Mouse (Mus musculus) erythroblast, embryonic 14.5 days (primary cell): ENCODE measurements at regions not wholly inside any gene's neighbourhood (a gene's known extent, or its start where the extent isn't known, plus 50 kb on each side); places are given as distances from the start of the nearest gene placed in this dataset.

Source experiments
- H3K27me3 ChIP-seq: 2 replicates; pipeline ENCODE4 v1.6.1; 2012; ENCODE audit warnings: inconsistent platforms; ENCODE audit not compliant: control insufficient read depth
- H3K36me3 ChIP-seq: 2 replicates; pipeline ENCODE4 v1.6.1; 2012; ENCODE audit warnings: mild to moderate bottlenecking, inconsistent platforms; ENCODE audit not compliant: control insufficient read depth
- H3K4me1 ChIP-seq: 2 replicates; pipeline ENCODE4 v1.6.1; 2012; ENCODE audit warnings: inconsistent platforms; ENCODE audit not compliant: control insufficient read depth
- H3K4me3 ChIP-seq: replicated peaks from 2 replicates; pipeline ENCODE3; 2012; ENCODE audit warnings: moderate library complexity, mild to moderate bottlenecking, inconsistent platforms
- H3K9me3 ChIP-seq: 2 replicates; pipeline ENCODE4 v1.6.1; 2012; ENCODE audit warnings: low read length, inconsistent platforms, mixed read lengths; ENCODE audit not compliant: control insufficient read depth
- GATA1 ChIP-seq: IDR thresholded peaks from 2 replicates; pipeline ENCODE4 v1.6.1; 2012; ENCODE audit warnings: low read length, inconsistent platforms, mixed read lengths
- TAL1 ChIP-seq: IDR thresholded peaks from 3 replicates; pipeline ENCODE4 v1.6.1; 2012; ENCODE audit warnings: low read length, inconsistent platforms, mixed read lengths

GRCm38 (mm10) chr6:117323301-117323700 lies 155.0 kb downstream of the Cxcl12 start:
- H3K4me3 ChIP-seq = no peak overlapping the region
- TF ChIP-seq TAL1 (no peak), GATA1 (no peak)
- no peaks in the 10 kb centered on the region for H3K27me3 ChIP-seq
- no peaks in the 10 kb centered on the region for H3K36me3 ChIP-seq
- 0 out of 2 replicates have a peak, but pooled peaks cover 2% of the 10 kb centered on the region for H3K9me3 ChIP-seq
- no peaks in the 10 kb centered on the region for H3K4me1 ChIP-seq

- TF ChIP-seq GATA1 (no peak), TAL1 (no peak)
- 0 out of 2 replicates have a peak, but pooled peaks cover 2% of the 10 kb centered on the region for H3K9me3 ChIP-seq
- no peaks in the 10 kb centered on the region for H3K36me3 ChIP-seq
- H3K4me1 ChIP-seq = no peaks in the 10 kb centered on the region
- no peak overlapping the region for H3K4me3 ChIP-seq
- no peaks in the 10 kb centered on the region for H3K27me3 ChIP-seq
These were observed 155.5 kb downstream of the Cxcl12 start for GRCm38 (mm10) chr6:117323850-117324249.

GRCm38 (mm10) chr6:117326835-117327775 lies 158.8 kb downstream of the Cxcl12 start:
- TF ChIP-seq TAL1 = no peak
- TF ChIP-seq GATA1 = no peak
- H3K27me3 ChIP-seq = no peaks in the 10 kb centered on the region
- no peaks in the 10 kb centered on the region for H3K4me1 ChIP-seq
- no peak overlapping the region for H3K4me3 ChIP-seq
- H3K36me3 ChIP-seq = no peaks in the 10 kb centered on the region
- peaks cover 2% of the 10 kb centered on the region; the same call in 1 of the 2 replicates for H3K9me3 ChIP-seq

- Histone ChIP-seq H3K27me3 (no peaks in the 10 kb centered on the region), H3K4me1 (no peaks in the 10 kb centered on the region), H3K9me3 (peaks cover 5% of the 10 kb centered on the region; the same call in 1 of the 2 replicates), H3K36me3 (no peaks in the 10 kb centered on the region), H3K4me3 (no peak overlapping the region)
- TF ChIP-seq TAL1 (no peak), GATA1 (no peak)
These were observed 161.0 kb downstream of the Cxcl12 start for GRCm38 (mm10) chr6:117329164-117329939.

GRCm38 (mm10) chr6:117330198-117330597 lies 161.9 kb downstream of the Cxcl12 start:
- Histone ChIP-seq H3K9me3 (peaks cover 7% of the 10 kb centered on the region; the same call in 1 of the 2 replicates), H3K36me3 (no peaks in the 10 kb centered on the region), H3K27me3 (no peaks in the 10 kb centered on the region), H3K4me3 (no peak overlapping the region), H3K4me1 (no peaks in the 10 kb centered on the region)
- TF ChIP-seq TAL1 (no peak), GATA1 (no peak)

- Histone ChIP-seq H3K36me3 (no peaks in the 10 kb centered on the region), H3K9me3 (peaks cover 7% of the 10 kb centered on the region; the same call in 1 of the 2 replicates), H3K4me1 (no peaks in the 10 kb centered on the region), H3K4me3 (no peak overlapping the region), H3K27me3 (no peaks in the 10 kb centered on the region)
- TF ChIP-seq TAL1 = no peak
- no peak for TF ChIP-seq GATA1
These were observed 162.5 kb downstream of the Cxcl12 start for GRCm38 (mm10) chr6:117330726-117331360.

- peaks cover 5% of the 10 kb centered on the region; the same call in 1 of the 2 replicates for H3K9me3 ChIP-seq
- H3K27me3 ChIP-seq = no peaks in the 10 kb centered on the region
- H3K36me3 ChIP-seq = no peaks in the 10 kb centered on the region
- H3K4me1 ChIP-seq = no peaks in the 10 kb centered on the region
- no peak overlapping the region for H3K4me3 ChIP-seq
- TF ChIP-seq TAL1 (no peak), GATA1 (no peak)
These were observed 164.3 kb downstream of the Cxcl12 start for GRCm38 (mm10) chr6:117332641-117333040.

GRCm38 (mm10) chr6:117342123-117342522 lies 173.8 kb downstream of the Cxcl12 start:
- H3K9me3 ChIP-seq = peaks cover 8% of the 10 kb centered on the region
- no peaks in the 10 kb centered on the region for H3K4me1 ChIP-seq
- no peaks in the 10 kb centered on the region for H3K27me3 ChIP-seq
- TF ChIP-seq TAL1 (no peak), GATA1 (no peak)
- no peaks in the 10 kb centered on the region for H3K36me3 ChIP-seq
- H3K4me3 ChIP-seq = no peak overlapping the region
